Mouse (Mus musculus): ENCODE measurements at regions not wholly inside any gene's neighbourhood (a gene's known extent, or its start where the extent isn't known, plus 50 kb on each side); places are given as distances from the start of the nearest gene placed in this dataset.

DNA sequence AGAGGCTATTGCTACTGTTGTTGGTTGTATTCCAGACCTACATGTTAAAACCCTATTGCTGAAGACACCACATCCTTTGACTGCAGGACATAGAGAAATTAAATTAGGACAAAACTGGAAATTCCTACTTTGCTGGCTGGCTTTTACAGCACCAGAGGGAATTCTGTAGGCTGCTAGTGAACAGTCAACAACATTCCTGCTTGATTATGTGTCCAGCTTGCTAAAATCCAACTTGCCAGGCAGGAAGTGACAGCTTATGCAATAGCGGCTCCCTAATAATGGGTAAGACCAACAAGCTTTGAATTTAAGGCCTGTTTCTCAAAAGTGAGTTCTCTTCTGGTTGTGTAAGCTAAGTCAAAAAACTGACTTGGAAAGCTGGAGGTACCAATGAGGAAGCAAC is 437.2 kb upstream of the Klf6 start:
- TF ChIP-seq CTCF (IDR thresholded peaks at IDR 0.05; ENCODE audit: low read depth) = no peak
- H3K36me3 ChIP-seq (ENCODE audit: insufficient read depth) = no peaks in the 10 kb centered on the region
- DNase-seq (peak; percentile 59), ATAC-seq (ENCODE audit: insufficient read depth) (no peak)
- H3K4me2 ChIP-seq = no peak overlapping the region
- H3K4me1 ChIP-seq (ENCODE audit: insufficient read depth) = no peaks in the 10 kb centered on the region
- no peak overlapping the region for H3K27ac ChIP-seq (ENCODE audit: low read depth)
- H3K4me3 ChIP-seq (ENCODE audit: low read depth, low read length) = no peak overlapping the region
- no peak overlapping the region for H3K9ac ChIP-seq
- 51% methylated on average over 1 of the region's 1 CpGs for WGBS
- H3K27me3 ChIP-seq (ENCODE audit: insufficient read depth, low read length) = no peaks in the 10 kb centered on the region
- H3K9me3 ChIP-seq (ENCODE audit: low read depth, low read length) = no peaks in the 10 kb centered on the region

DNA sequence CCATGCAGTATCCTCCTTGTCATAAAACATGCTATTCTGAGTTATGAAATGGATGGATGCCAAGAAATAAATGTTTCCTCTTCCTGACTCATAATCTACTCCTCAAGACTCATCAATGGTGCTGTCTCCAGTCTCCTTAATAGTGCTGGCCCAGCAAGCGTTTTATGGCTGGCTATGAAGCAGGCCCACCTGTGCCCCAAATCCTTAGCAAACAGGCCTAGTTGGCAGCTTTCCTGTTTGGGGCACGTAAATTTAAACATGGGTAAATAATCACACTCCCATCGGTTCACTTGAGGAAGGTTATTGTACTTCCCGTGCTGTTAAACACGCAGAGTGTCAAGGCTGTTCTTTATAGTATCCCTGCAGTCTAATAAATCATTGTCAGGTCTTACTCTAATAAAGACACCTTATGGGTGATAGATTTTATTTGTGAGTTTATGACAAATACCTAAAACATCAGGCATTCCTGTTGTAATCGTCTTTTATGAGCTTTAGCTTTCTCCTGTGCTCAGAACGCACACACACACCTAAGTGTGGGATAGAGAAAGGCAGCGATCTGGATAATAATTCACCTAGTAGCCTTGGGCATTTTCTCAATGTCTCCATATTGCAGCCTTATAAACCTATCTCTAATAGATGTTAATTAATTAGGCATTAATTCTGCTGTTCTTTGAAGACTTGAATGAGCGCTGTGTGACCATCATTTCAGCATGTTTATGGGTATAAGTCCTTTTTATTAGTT is 435.6 kb upstream of the Klf6 start:
- Histone ChIP-seq H3K4me2 (no peak overlapping the region), H3K9ac (no peak overlapping the region), H3K27ac (ENCODE audit: low read depth) (no peak overlapping the region), H3K4me1 (ENCODE audit: insufficient read depth) (no peaks in the 10 kb centered on the region), H3K4me3 (ENCODE audit: low read depth, low read length) (no peak overlapping the region), H3K36me3 (ENCODE audit: insufficient read depth) (no peaks in the 10 kb centered on the region), H3K9me3 (ENCODE audit: low read depth, low read length) (no peaks in the 10 kb centered on the region), H3K27me3 (ENCODE audit: insufficient read depth, low read length) (no peaks in the 10 kb centered on the region)
- TF ChIP-seq CTCF (IDR thresholded peaks at IDR 0.05; ENCODE audit: low read depth) = no peak
- DNase-seq (peak; percentile 7), ATAC-seq (ENCODE audit: insufficient read depth) (no peak; the same call in 1 of the 2 replicates)
- 73% methylated on average over 9 of the region's 9 CpGs for WGBS

DNA sequence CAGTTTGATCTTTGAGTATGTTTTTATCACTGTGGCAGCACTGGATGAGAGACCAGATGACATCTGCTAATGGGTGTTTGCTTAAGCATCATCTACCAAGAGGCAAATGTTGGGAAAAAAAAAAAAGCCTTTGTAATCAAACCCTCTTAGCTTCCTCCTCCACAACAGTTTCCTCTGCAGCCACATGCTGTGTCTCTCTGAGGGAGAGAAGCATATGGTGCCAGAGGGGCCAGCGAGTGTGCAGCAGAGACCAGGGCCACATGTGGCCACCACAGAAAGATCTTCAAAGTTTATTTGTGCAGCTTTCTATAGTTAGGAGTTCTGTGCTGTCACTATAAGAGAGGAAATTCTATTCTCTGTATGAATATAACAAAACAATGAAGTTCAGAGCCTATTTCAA is 427.6 kb upstream of the Klf6 start:
- H3K9me3 ChIP-seq (ENCODE audit: low read depth, low read length) = no peaks in the 10 kb centered on the region
- ATAC-seq (ENCODE audit: insufficient read depth) (no peak), DNase-seq (no peak)
- H3K4me2 ChIP-seq = no peak overlapping the region
- TF ChIP-seq CTCF (IDR thresholded peaks at IDR 0.05; ENCODE audit: low read depth) = no peak
- no peak overlapping the region for H3K4me3 ChIP-seq (ENCODE audit: low read depth, low read length)
- H3K27ac ChIP-seq (ENCODE audit: low read depth) = no peak overlapping the region
- no peak overlapping the region for H3K9ac ChIP-seq
- no peaks in the 10 kb centered on the region for H3K4me1 ChIP-seq (ENCODE audit: insufficient read depth)
- H3K36me3 ChIP-seq (ENCODE audit: insufficient read depth) = no peaks in the 10 kb centered on the region
- H3K27me3 ChIP-seq (ENCODE audit: insufficient read depth, low read length) = no peaks in the 10 kb centered on the region
- WGBS = 25% methylated on average over 1 of the region's 1 CpGs

DNA sequence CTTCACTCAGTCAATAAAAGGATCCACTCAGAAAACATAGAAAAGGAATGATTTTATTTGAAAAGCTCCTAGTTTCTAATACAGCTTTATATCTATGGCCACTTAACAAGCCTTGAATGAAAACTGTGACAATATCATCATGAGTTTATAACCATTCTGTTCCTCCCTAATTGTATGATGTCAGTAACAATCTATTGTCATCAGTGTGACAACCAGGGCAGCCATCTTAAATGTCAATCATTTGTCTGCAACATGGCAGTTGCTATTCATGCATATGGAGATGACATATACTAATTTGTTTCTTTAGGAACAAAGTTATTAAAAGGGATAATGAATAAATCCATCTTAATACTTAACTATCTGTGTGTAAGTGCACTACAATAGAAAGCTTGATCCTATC is 426.2 kb upstream of the Klf6 start:
- no peaks in the 10 kb centered on the region for H3K9me3 ChIP-seq (ENCODE audit: low read depth, low read length)
- no peak overlapping the region for H3K4me2 ChIP-seq
- ATAC-seq (ENCODE audit: insufficient read depth) (no peak), DNase-seq (no peak)
- H3K36me3 ChIP-seq (ENCODE audit: insufficient read depth) = no peaks in the 10 kb centered on the region
- no peak overlapping the region for H3K4me3 ChIP-seq (ENCODE audit: low read depth, low read length)
- H3K9ac ChIP-seq = no peak overlapping the region
- no peaks in the 10 kb centered on the region for H3K27me3 ChIP-seq (ENCODE audit: insufficient read depth, low read length)
- H3K27ac ChIP-seq (ENCODE audit: low read depth) = no peak overlapping the region
- H3K4me1 ChIP-seq (ENCODE audit: insufficient read depth) = no peaks in the 10 kb centered on the region
- no peak for TF ChIP-seq CTCF (IDR thresholded peaks at IDR 0.05; ENCODE audit: low read depth)

DNA sequence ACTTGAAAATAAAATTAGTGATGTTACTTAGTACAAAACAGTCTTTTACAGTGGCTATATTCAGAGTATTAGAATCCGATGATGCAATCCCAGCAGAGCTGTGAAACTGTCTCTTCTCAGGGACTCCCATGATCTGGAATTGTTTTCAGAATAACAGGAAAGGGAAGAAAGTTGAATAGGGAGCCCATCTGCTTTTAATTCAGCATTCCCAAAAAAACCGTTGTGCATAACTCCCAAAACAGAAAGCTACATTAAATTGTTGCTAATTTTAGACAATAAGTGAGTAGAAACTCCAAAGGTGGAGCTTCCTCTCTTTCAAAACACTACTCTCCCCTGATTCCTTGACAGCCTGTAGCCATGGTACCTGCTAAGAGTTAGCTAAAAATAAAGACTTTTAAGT is 425.1 kb upstream of the Klf6 start:
- Histone ChIP-seq H3K4me3 (ENCODE audit: low read depth, low read length) (no peak overlapping the region), H3K9ac (no peak overlapping the region), H3K27me3 (ENCODE audit: insufficient read depth, low read length) (no peaks in the 10 kb centered on the region), H3K4me1 (ENCODE audit: insufficient read depth) (no peaks in the 10 kb centered on the region), H3K9me3 (ENCODE audit: low read depth, low read length) (no peaks in the 10 kb centered on the region), H3K27ac (ENCODE audit: low read depth) (no peak overlapping the region), H3K36me3 (ENCODE audit: insufficient read depth) (no peaks in the 10 kb centered on the region), H3K4me2 (no peak overlapping the region)
- no peak for TF ChIP-seq CTCF (IDR thresholded peaks at IDR 0.05; ENCODE audit: low read depth)
- 70% methylated on average over 2 of the region's 2 CpGs for WGBS
- no peak for DNase-seq
- ATAC-seq (ENCODE audit: insufficient read depth) = no peak

DNA sequence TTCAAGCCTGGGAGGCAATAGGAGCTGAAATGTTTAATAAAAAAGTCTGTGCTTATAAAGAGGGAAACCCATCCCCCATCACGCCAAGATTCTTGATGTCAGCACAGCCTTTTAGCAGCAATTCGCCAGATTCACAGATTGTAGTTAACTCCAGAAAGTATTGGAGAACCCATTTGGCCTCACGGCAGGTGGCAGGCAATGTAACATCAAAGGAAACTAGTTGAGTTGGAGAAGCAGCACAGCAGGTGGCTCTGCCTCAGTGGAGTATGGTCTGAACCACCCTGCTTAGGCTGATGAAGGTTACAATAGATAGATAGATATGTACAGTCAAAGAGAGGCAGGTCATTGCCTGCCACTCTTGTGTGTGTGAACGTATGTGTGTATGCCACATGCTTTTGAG is 420.8 kb upstream of the Klf6 start:
- Histone ChIP-seq H3K4me2 (no peak overlapping the region), H3K27me3 (ENCODE audit: insufficient read depth, low read length) (no peaks in the 10 kb centered on the region), H3K36me3 (ENCODE audit: insufficient read depth) (no peaks in the 10 kb centered on the region), H3K9me3 (ENCODE audit: low read depth, low read length) (no peaks in the 10 kb centered on the region), H3K9ac (no peak overlapping the region), H3K4me1 (ENCODE audit: insufficient read depth) (no peaks in the 10 kb centered on the region), H3K27ac (ENCODE audit: low read depth) (no peak overlapping the region), H3K4me3 (ENCODE audit: low read depth, low read length) (no peak overlapping the region)
- no peak for DNase-seq
- 58% methylated on average over 4 of the region's 4 CpGs for WGBS
- no peak for ATAC-seq (ENCODE audit: insufficient read depth)
- TF ChIP-seq CTCF (IDR thresholded peaks at IDR 0.05; ENCODE audit: low read depth) = no peak

DNA sequence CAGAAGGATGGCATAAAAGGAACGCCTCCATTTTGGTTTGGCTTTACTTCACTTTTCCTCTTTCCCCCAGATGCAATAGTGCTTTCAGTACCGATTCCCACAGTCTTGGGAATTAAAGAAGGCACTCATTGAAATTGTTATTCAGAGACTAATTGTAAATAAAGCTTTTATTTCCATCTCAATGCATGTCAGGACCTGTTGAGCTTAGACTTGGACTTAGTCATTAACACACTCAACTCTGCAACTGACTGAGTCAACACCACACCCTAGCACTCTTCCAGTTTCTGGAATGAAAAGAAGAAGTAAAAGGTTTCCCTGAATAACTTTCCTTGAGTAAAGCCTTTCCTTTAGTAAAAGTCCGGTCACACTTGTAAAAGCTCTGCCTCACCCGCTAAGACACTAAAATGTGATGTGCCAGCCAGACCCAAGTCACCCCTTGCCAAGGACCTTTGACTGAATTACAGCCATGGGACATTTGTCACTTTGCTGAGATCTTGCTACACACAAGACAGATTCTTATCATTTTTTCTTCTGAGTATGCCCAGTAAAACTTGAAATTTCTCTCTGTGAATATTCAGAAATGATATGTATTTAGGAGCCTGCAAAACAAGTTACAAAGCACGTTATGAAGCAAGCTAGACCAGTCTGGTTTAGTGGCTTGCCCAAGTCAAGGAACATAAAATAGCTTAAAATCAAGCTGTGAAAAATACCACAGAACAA is 416.4 kb upstream of the Klf6 start:
- Histone ChIP-seq H3K4me1 (ENCODE audit: insufficient read depth) (no peaks in the 10 kb centered on the region), H3K36me3 (ENCODE audit: insufficient read depth) (no peaks in the 10 kb centered on the region), H3K9me3 (ENCODE audit: low read depth, low read length) (no peaks in the 10 kb centered on the region), H3K9ac (no peak overlapping the region), H3K27ac (ENCODE audit: low read depth) (no peak overlapping the region), H3K4me2 (no peak overlapping the region), H3K27me3 (ENCODE audit: insufficient read depth, low read length) (no peaks in the 10 kb centered on the region), H3K4me3 (ENCODE audit: low read depth, low read length) (no peak overlapping the region)
- no peak for ATAC-seq (ENCODE audit: insufficient read depth)
- WGBS = 83% methylated on average over 5 of the region's 5 CpGs
- no peak for TF ChIP-seq CTCF (IDR thresholded peaks at IDR 0.05; ENCODE audit: low read depth)
- peak; percentile 4 for DNase-seq

Measured in lung, embryonic 14.5 days (tissue).